Mouse (Mus musculus): Measurements from ENCODE around the gene Slc18a3. TPM values are rescaled to one million over a fixed set of nuclear protein-coding genes. Genes with fewer than 3 reads are reported as not detected.

Slc18a3 gene
- polyA plus RNA-seq, 1 experiment from 2014 or later = not detected

GRCm38 (mm10) chr14:32439316-32439715, 25.3 kb downstream of the Slc18a3 start:
- Histone ChIP-seq H3K27ac (no peak overlapping the region), H3K4me3 (replicated peaks; ENCODE audit: low read depth, low read length) (no peak overlapping the region), H3K9me3 (replicated peaks; ENCODE audit: low read length) (no peaks in the 10 kb centered on the region), H3K9ac (ENCODE audit: low read depth, low read length) (no peak overlapping the region), H3K27me3 (ENCODE audit: insufficient read depth, low read length) (no peaks in the 10 kb centered on the region), H3K4me1 (replicated peaks; ENCODE audit: insufficient read depth, low read length) (no peaks in the 10 kb centered on the region), H3K36me3 (ENCODE audit: insufficient read depth, low read length) (no peaks in the 10 kb centered on the region), H3K4me2 (ENCODE audit: low read length) (no peak overlapping the region)
- ATAC-seq (replicated peaks; ENCODE audit: low FRiP score, low read depth) (no peak), DNase-seq (ENCODE audit: low spot score) (no peak)
- no peak for TF ChIP-seq CTCF (IDR thresholded peaks at IDR 0.05; ENCODE audit: low read depth)
- 73% methylated on average over 5 of the region's 5 CpGs for WGBS

DNA sequence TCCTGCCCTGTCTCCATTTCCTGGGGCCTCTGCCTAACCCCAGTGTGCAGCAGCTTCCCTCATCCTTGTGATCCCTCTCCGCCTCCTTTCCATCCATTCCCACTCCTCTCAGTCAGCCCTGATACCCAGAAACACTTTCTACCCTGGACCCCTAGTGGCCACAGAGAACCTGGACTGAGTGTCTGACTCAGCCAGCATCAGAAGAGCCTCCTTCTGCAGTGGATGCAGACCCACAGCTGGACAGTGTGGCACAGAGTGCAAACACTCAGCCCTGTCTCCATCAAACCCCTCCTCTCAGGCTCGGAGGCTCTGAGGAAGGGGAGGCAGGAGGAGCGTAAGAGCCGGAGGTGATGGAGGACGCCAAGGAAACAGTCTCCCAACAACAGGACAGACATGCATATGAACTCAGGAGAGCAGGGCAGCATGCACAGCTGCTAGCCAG, 27.3 kb downstream of the Slc18a3 start:
- Histone ChIP-seq H3K4me3 (replicated peaks; ENCODE audit: low read depth, low read length) (no peak overlapping the region), H3K27ac (no peak overlapping the region), H3K9ac (ENCODE audit: low read depth, low read length) (no peak overlapping the region), H3K9me3 (replicated peaks; ENCODE audit: low read length) (no peaks in the 10 kb centered on the region), H3K4me1 (replicated peaks; ENCODE audit: insufficient read depth, low read length) (no peaks in the 10 kb centered on the region), H3K27me3 (ENCODE audit: insufficient read depth, low read length) (no peaks in the 10 kb centered on the region), H3K4me2 (ENCODE audit: low read length) (no peak overlapping the region), H3K36me3 (ENCODE audit: insufficient read depth, low read length) (no peaks in the 10 kb centered on the region)
- 46% methylated on average over 5 of the region's 5 CpGs for WGBS
- ATAC-seq (replicated peaks; ENCODE audit: low FRiP score, low read depth) (no peak), DNase-seq (ENCODE audit: low spot score) (peak; percentile 34)
- TF ChIP-seq CTCF (IDR thresholded peaks at IDR 0.05; ENCODE audit: low read depth) = peak; percentile 60; the same call in 1 of the 2 replicates

DNA sequence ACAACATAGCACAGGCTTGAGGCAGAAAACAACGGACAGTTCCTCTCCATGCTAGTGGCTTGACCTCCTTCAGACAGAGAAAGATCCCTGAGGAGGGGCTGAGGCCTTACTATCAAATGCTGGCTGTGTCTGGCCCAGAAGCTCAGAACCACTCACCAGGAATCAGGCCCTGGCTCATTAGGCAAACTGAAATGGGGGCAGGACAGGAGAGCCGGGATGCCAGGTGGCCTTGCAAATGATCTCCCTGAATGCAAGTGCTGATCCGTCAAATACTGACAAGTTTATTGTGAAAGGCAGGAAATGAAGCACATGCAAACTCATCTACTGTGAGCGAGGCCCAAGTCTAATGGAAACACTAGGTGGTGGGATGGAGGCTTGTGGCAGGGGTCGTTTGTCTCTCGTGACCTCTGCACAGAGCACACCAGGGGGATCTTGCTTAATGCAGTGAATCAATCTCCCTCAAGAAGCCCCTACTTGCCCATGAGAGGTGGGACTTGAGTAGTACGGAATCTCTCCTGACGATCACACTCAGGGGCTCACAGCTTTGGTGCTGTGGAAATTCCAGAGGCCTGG, 35.5 kb downstream of the Slc18a3 start:
- no peak for TF ChIP-seq CTCF (IDR thresholded peaks at IDR 0.05; ENCODE audit: low read depth)
- Histone ChIP-seq H3K9ac (ENCODE audit: low read depth, low read length) (no peak overlapping the region), H3K4me3 (replicated peaks; ENCODE audit: low read depth, low read length) (no peak overlapping the region), H3K4me1 (replicated peaks; ENCODE audit: insufficient read depth, low read length) (no peaks in the 10 kb centered on the region), H3K27ac (no peak overlapping the region), H3K4me2 (ENCODE audit: low read length) (no peak overlapping the region), H3K9me3 (replicated peaks; ENCODE audit: low read length) (no peaks in the 10 kb centered on the region), H3K36me3 (ENCODE audit: insufficient read depth, low read length) (no peaks in the 10 kb centered on the region), H3K27me3 (ENCODE audit: insufficient read depth, low read length) (no peaks in the 10 kb centered on the region)
- ATAC-seq (replicated peaks; ENCODE audit: low FRiP score, low read depth) = peak; percentile 33; the same call in 1 of the 2 replicates
- peak; percentile 61 for DNase-seq (ENCODE audit: low spot score)
- WGBS = 14% methylated on average over 8 of the region's 8 CpGs

DNA sequence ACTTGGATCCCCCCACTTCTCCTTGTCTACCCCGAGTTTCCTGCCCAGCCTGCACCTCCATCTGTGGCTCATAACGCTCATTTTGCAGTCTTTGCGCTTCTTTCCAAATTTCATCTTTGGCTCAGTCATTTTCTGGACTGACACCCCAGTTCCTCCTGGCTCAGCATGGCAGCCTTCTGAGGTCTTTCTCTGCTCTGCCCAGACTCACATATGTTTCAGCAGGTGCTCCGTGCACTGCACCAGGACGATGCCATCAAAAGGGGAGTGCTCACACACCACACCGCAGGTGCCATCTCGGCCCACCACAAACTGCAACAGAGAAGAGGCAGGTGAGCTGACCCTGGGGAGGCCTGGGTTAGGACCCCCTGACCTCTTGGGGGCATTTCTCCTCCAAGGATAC, 40.7 kb downstream of the Slc18a3 start:
- Histone ChIP-seq H3K4me3 (replicated peaks; ENCODE audit: low read depth, low read length) (no peak overlapping the region), H3K9me3 (replicated peaks; ENCODE audit: low read length) (no peaks in the 10 kb centered on the region), H3K36me3 (ENCODE audit: insufficient read depth, low read length) (no peaks in the 10 kb centered on the region), H3K9ac (ENCODE audit: low read depth, low read length) (no peak overlapping the region), H3K4me2 (ENCODE audit: low read length) (no peak overlapping the region), H3K4me1 (replicated peaks; ENCODE audit: insufficient read depth, low read length) (no peaks in the 10 kb centered on the region), H3K27me3 (ENCODE audit: insufficient read depth, low read length) (no peaks in the 10 kb centered on the region), H3K27ac (no peak overlapping the region)
- DNase-seq (ENCODE audit: low spot score) (no peak), ATAC-seq (replicated peaks; ENCODE audit: low FRiP score, low read depth) (no peak)
- WGBS = 90% methylated on average over 7 of the region's 7 CpGs
- no peak for TF ChIP-seq CTCF (IDR thresholded peaks at IDR 0.05; ENCODE audit: low read depth)

DNA sequence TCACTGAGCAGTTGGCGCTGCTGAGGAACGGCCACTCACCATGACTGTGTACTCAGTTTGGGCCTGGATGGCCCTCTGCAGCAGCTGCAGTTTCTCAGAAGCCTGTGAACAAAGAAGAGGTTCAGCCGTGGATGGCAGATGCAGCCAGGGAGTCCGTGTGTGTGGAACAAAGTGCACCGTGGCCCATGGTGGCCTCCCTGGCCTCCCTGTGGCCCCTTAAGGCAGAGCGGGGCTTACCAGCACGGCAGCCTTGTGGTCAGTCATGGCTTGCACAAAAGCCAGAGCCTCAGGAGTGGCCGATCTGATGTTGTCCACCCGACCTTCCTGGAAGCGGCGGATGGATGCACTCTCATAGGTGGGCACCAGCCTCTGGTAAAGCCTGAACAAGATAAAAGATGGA, 45.9 kb downstream of the Slc18a3 start:
- Histone ChIP-seq H3K27ac (no peak overlapping the region), H3K4me1 (replicated peaks; ENCODE audit: insufficient read depth, low read length) (no peaks in the 10 kb centered on the region), H3K9ac (ENCODE audit: low read depth, low read length) (no peak overlapping the region), H3K36me3 (ENCODE audit: insufficient read depth, low read length) (no peaks in the 10 kb centered on the region), H3K4me2 (ENCODE audit: low read length) (no peak overlapping the region), H3K4me3 (replicated peaks; ENCODE audit: low read depth, low read length) (no peak overlapping the region), H3K27me3 (ENCODE audit: insufficient read depth, low read length) (no peaks in the 10 kb centered on the region), H3K9me3 (replicated peaks; ENCODE audit: low read length) (no peaks in the 10 kb centered on the region)
- DNase-seq (ENCODE audit: low spot score) = peak; percentile 4
- WGBS = 43% methylated on average over 11 of the region's 11 CpGs
- ATAC-seq (replicated peaks; ENCODE audit: low FRiP score, low read depth) = no peak
- TF ChIP-seq CTCF (IDR thresholded peaks at IDR 0.05; ENCODE audit: low read depth) = no peak

Other genes with a start within 250 kb of the Slc18a3 start
- gene Ogdhl, start 142.8 kb downstream of the Slc18a3 start, polyA plus RNA-seq (2015; fragmentation: Nextera tagmentation; extraction: Ambion mirVana) = 6.7 and 6.8 TPM in 2 replicates
- gene 1700024G13Rik, start 76.5 kb downstream of the Slc18a3 start, polyA plus RNA-seq (2015; fragmentation: Nextera tagmentation; extraction: Ambion mirVana) = not detected in 2 replicates
- gene Chat, start 1.1 kb upstream of the Slc18a3 start, polyA plus RNA-seq (2015; fragmentation: Nextera tagmentation; extraction: Ambion mirVana) = 0.10 TPM in 1 of 2 replicates, not detected in the other
- gene Ercc6, start 48.7 kb upstream of the Slc18a3 start, polyA plus RNA-seq (2015; fragmentation: Nextera tagmentation; extraction: Ambion mirVana) = 12.7 and 17.1 TPM in 2 replicates
- 0.04 TPM in 1 of 2 replicates, not detected in the other for gene Prrxl1, start 134.6 kb upstream of the Slc18a3 start, polyA plus RNA-seq (2015; fragmentation: Nextera tagmentation; extraction: Ambion mirVana)
- 0.04 and 0.12 TPM in 2 replicates for gene 3425401B19Rik, start 220.4 kb upstream of the Slc18a3 start, polyA plus RNA-seq (2015; fragmentation: Nextera tagmentation; extraction: Ambion mirVana)